Mouse (Mus musculus) testis, postnatal 10 days (tissue): ENCODE data around the gene Crnkl1.

Experiments
- DNase-seq: peaks from one replicate; pipeline ENCODE4 v3.0.0; 2021; ENCODE audit warnings: low spot score

Gene Crnkl1

GRCm38 (mm10) chr2:145934339-145935231 lies at the start of gene Crnkl1, which contains the start of gene Cfap61:
Gene Crnkl1 (minus strand): TSS chr2:145935014.
Gene Cfap61 (plus strand): TSS chr2:145934784.
- peak; percentile 95 for DNase-seq

- no peak for DNase-seq
These were observed 47.7 kb upstream of the Crnkl1 start for GRCm38 (mm10) chr2:145982317-145983045.

DNA sequence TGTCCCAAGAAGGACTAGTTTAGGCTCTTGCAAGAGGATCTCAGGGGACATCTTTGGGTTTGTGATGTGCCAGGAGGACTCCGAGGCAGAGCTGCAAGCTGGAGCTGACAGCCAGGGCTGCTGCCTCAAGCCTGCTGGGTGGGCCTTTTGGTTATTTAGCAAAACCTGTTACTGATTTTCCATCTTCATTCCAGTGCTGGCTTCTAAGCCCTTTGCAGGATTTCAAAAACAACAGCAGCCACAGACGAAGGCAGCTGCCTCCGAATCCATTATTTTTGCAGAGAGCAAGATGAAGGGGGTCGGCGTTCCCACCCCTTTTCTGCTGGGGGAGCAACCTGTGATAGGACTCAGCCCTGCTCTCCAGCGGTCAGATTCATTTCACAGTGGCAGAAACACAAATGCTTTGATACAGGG lies 46.9 kb upstream of the Crnkl1 start:
- DNase-seq, result no peak

GRCm38 (mm10) chr2:145980881-145981280 lies 46.1 kb upstream of the Crnkl1 start:
- no peak for DNase-seq

- no peak for DNase-seq
These were observed 44.8 kb upstream of the Crnkl1 start for GRCm38 (mm10) chr2:145979616-145980015.

- DNase-seq, result no peak
These were observed 37.8 kb upstream of the Crnkl1 start for GRCm38 (mm10) chr2:145972571-145972970.

GRCm38 (mm10) chr2:145971237-145972010 lies 36.6 kb upstream of the Crnkl1 start:
- no peak for DNase-seq

DNA sequence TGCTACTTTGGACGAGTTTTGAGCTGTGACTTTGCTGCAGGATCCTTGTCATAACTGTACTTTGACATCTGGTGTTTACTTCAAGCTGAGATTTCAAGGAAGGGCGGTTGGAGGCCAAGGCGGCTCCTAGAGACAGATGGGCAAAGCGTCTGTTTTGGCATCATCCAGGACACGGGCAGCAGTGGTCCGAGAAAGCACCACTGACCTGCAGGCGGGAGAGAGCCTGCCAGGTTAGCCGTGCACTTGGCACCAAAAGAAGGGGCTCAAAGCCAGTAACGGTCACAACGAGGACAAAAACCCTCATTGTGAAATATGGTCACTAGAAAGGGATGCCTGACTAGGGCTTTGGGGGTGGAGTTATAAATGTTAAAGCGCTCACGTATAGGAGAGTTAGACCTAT lies 35.9 kb upstream of the Crnkl1 start:
- no peak for DNase-seq

GRCm38 (mm10) chr2:145961861-145962260 lies 27.0 kb upstream of the Crnkl1 start:
- DNase-seq, result no peak

- DNase-seq, result no peak
These were observed 23.7 kb upstream of the Crnkl1 start for GRCm38 (mm10) chr2:145958551-145958950.

GRCm38 (mm10) chr2:145958097-145958496 lies 23.3 kb upstream of the Crnkl1 start:
- no peak for DNase-seq

DNA sequence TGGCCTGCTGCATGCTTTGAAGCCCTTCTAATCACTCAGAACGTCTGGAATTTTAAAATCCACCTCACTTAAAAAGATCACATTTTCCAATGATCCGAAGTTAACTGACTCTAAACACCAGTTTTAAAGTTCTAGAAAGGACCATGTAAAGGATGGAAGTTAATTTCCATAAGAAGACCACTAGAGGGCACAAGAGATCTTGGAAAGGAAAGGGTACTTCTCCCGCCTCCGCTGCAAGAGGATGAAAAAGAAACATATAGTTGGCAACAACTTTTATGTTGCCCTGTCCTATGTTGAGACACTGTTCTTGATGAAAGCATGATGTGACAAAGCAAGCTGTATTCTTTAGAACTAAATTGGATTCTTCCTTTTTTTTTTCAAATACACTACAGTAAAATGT lies 22.6 kb upstream of the Crnkl1 start:
- DNase-seq, result no peak

GRCm38 (mm10) chr2:145956318-145956717 lies 21.5 kb upstream of the Crnkl1 start:
- DNase-seq, result no peak

DNA sequence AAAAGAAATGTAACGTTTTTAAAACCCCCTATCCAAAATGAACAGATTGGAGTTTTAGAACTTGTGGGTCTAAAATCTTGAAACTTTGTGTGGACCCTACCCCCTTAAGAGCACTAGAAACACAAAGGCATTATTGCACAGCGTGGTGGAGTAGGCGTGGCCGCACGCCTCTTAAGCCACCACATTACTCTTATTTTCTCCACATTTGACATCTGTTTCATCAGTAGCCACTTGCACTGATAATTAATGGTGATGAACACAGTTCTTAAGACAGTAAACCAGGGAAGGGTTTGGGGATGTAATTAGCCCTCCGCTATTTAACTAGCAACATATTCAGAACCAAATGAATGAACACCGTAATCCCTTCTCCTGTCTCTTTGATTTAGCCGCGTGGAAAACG lies 21.0 kb upstream of the Crnkl1 start:
- DNase-seq, result no peak

DNA sequence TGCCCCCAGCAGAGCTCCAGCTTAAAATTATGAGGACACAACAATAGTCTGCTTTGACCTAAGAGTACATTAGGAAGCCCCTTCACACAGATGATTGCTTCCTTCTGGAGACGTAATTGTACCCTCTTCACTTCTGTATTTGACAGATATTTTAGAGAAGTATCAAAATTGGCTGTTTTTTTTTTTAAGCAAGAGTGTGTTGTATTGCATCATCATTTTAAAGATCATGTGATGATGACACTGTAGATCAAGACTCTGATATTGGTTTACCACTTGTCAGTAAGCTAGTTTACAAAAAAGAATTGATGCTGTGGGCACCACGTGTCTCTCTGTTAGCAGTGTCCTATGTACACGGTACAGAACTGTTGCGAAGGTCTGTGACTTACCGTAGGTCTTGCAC lies 17.9 kb upstream of the Crnkl1 start:
- no peak for DNase-seq

DNA sequence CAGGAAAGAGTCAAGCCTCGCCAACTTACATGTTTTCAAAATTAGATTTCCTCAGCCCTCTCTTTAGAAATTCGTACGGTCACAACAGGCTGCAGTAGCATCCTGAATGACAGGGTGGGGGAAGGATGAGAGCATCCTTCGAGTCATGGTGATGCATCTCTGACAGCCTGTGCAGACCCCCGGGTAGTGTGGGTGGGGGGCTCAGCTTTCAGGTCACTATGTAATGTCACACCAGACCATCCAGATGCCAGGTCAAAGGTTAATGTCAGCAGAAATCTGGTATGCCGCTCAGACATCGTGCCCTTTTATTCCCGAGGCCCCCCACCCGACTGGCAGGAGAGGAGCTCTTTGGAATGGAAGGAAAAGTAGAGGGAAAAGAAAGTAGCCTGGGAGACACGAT lies 15.4 kb upstream of the Crnkl1 start:
- no peak for DNase-seq

DNA sequence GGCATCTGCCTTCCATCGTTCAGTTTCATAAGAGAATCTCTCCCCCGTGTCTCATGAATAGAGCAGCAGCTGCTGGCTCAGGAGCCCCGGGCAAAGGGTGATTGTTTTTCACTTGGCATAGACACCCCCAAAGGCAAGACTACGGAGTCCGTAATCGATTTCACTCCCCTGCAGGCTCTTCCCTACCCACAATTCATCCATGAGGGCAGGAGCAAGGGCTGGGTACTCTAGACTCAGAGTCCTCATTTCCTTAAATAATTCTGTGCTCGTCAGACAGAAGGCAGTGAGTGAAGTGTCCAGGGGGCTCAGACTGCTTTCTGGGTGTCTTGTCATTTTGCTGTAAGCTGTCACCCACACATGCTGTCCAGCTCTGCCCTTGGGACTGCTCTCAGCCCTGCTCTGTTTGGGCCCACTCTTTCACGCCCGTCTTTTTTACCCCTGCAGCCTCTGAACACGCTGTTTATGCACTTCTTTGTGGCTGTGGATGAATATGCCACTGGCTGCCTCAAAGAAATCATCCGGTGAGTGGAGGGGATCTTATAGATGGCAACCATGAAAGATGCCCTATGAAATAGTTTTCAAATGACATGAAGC lies 14.8 kb upstream of the Crnkl1 start:
- DNase-seq, result no peak

GRCm38 (mm10) chr2:145948402-145948954 lies 13.7 kb upstream of the Crnkl1 start:
- DNase-seq, result no peak

- no peak for DNase-seq
These were observed 9.5 kb upstream of the Crnkl1 start for GRCm38 (mm10) chr2:145944286-145944685.

DNA sequence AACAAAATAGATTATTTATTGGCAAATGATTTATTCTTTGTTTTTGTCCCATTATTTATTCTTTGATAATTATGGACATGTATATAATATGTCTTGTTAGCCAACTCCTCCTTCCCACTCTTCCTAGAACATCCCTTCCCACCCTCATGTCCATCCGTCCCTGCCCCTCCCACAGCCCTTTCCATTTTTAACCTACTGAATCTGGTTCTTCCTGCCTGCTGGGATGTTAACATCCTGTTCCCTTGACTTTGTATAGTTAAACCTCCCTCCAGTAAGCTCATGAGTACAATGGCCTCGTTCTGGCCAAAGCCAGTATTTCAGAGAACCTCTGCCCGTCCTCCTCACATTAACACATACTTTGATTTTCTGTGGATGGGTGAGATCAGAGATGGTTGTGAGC lies 6.6 kb upstream of the Crnkl1 start:
- DNase-seq, result no peak

GRCm38 (mm10) chr2:145936975-145937374 lies 2.2 kb upstream of the Crnkl1 start:
- no peak for DNase-seq
